Mouse (Mus musculus) common myeloid progenitor, adult 5-6 weeks (primary cell): ENCODE results near the gene Cbll1. TPM values are rescaled to one million over a fixed set of nuclear protein-coding genes. Genes with fewer than 3 reads are reported as not detected.
A peak's percentile ranks its signal among the peaks of the same experiment; 100 is the strongest.

Source experiments
- ATAC-seq: replicated peaks from 2 replicates; pipeline ENCODE4 v1.8.0; 2016; ENCODE audit warnings: low read depth, mild to moderate bottlenecking, moderate TSS enrichment, inconsistent platforms; ENCODE audit not compliant: poor library complexity, severe bottlenecking
- total RNA-seq: library from RNA; stranded (forward); fragments of 200-1000, 187-1606 nt; gene quantifications from 2 replicates; pipeline ENCODE4 v1.2.3, GENCODE M21; 2017

The Cbll1 gene
- total RNA-seq: 14.2 and 15.1 TPM in 2 replicates

DNA sequence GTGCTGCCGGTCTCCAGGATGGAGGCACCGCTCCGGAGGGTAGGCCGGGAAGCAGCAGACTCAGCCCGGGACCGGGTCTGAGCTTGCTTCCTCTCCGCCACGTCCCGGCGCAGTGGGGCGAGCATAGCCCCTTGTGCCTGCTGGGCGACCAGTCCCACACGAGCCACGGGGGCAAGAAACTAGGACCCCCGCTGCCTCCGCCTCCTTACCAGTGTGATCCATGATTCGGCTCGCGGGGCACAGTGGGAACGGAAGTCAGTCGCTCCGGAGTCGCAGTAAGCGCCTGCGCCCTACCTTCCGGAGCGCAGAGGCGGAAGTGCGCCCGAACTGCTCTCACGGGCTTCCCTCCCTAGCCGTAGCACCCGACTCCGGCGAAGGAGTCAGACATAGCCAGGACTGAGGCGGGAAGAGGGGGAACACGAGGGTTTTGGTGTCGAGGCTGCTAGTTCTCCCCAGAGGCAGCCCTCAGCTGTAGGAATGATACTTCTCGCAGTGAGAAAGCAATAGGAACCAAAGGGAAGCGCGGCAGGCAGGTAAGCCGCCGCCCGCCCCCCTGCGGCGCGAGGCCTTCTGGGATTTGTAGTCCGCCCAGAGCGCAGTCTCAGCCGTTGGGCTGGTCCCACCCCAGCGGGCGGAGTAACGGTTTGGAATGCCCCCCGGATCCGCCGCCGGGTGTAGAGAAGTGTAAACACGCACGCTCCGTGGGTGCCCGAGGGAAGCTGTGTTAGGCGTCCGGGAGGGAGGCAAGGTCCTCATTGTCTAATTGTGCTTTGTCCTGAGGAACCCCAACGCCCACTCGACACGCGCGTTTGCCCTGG lies at the start of gene Cbll1:
Cbll1 (minus strand) TSS at position 303 of the 818 bp plus-strand sequence.
- peak; percentile 90 for ATAC-seq

GRCm38 (mm10) chr12:31546061-31546460 lies 46.6 kb upstream of the Cbll1 start:
- no peak for ATAC-seq

GRCm38 (mm10) chr12:31545219-31545618 lies 45.8 kb upstream of the Cbll1 start:
- ATAC-seq: no peak

GRCm38 (mm10) chr12:31541541-31541940 lies 42.1 kb upstream of the Cbll1 start:
- ATAC-seq: no peak

GRCm38 (mm10) chr12:31539783-31540182 lies 40.4 kb upstream of the Cbll1 start:
- no peak for ATAC-seq

DNA sequence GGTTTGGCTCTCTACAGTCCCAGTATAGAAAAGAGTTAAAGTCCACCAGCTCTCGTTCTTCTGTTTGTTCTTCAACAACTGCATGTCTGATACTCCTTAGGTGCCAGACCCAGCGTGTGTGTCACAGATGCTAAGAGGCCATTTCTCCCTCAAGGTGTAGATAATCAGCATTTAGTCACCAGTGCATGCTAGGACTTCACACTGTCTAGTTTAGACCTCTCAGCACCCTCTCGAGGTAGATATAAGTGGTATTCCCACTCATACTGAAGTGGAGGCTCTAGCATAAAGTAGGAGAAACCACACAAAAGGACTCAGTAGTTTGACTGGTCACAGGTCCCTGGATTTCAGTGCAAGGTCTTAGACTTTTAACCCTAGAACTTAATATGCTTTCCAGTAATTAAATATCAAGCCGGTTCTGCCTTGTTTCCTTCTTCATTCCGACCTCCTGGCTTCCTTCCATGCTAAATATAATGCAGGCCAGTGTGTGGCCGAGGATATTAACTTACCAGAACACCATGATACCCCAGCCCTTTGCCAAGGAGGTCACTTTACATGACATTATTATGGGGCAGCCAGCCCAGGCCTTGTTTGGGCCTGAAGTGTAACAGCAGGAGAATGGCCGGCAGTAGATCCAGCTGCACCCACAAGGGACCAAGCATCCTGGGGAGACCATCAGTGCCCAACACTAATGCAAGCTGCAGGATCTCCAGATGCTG lies 38.3 kb upstream of the Cbll1 start:
- no peak for ATAC-seq

GRCm38 (mm10) chr12:31534060-31534843 lies 34.8 kb upstream of the Cbll1 start:
- no peak for ATAC-seq

GRCm38 (mm10) chr12:31533218-31533908 lies 33.9 kb upstream of the Cbll1 start:
- 0 out of 2 replicates have a peak, but pooled peaks have one; percentile 25 for ATAC-seq

GRCm38 (mm10) chr12:31532054-31532453 lies 32.6 kb upstream of the Cbll1 start:
- no peak for ATAC-seq

GRCm38 (mm10) chr12:31527407-31527806 lies 28.0 kb upstream of the Cbll1 start:
- ATAC-seq: no peak

GRCm38 (mm10) chr12:31521371-31521770 lies 22.0 kb upstream of the Cbll1 start:
- ATAC-seq: no peak

GRCm38 (mm10) chr12:31520119-31520518 lies 20.7 kb upstream of the Cbll1 start:
- no peak for ATAC-seq

- 0 out of 2 replicates have a peak, but pooled peaks have one; percentile 60 for ATAC-seq
These were observed 14.5 kb upstream of the Cbll1 start for GRCm38 (mm10) chr12:31513724-31514503.

GRCm38 (mm10) chr12:31512634-31513411 lies 13.4 kb upstream of the Cbll1 start:
- no peak for ATAC-seq

GRCm38 (mm10) chr12:31511218-31511617 lies 11.8 kb upstream of the Cbll1 start:
- ATAC-seq: no peak

DNA sequence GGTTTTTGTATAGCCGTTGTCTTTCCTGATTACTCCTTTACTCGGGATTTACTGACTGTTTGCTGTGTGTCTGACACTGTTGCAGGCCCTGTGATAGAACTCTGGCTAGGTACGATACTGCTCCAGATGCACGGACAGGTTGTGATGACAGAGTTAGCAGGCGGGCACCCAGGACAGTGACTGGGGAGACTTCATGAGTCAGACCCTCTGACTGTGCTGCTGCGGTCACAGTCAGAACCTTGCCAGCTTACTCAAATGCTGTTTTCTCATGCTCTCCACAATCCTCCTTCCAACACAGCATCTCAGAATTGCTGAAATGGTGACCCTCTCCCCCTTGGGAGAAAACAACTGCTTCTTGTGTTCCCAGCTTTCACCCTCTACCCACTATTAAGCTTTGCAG lies 9.1 kb upstream of the Cbll1 start:
- ATAC-seq: no peak

GRCm38 (mm10) chr12:31507718-31508364 lies 8.4 kb upstream of the Cbll1 start:
- ATAC-seq: 0 out of 2 replicates have a peak, but pooled peaks have one; percentile 36

GRCm38 (mm10) chr12:31503211-31503610 lies 3.8 kb upstream of the Cbll1 start:
- ATAC-seq: no peak
